Mouse (Mus musculus) forebrain, postnatal 0 days (tissue): Measurements from ENCODE around the gene Gbx2. TPM values are rescaled to one million over a fixed set of nuclear protein-coding genes. Genes with fewer than 3 reads are reported as not detected.
A peak's percentile ranks its signal among the peaks of the same experiment; 100 is the strongest.

ENCODE experiments used
- ATAC-seq: fragments of 200-750 bp; cut with Nextera tagmentation; 2 replicates; pipeline ENCODE4 v1.8.0; 2017; ENCODE audit warnings: mild to moderate bottlenecking, moderate library complexity
- DNase-seq: peaks from one replicate; pipeline ENCODE4 v3.0.0-alpha.2; 2015
- H3K27ac ChIP-seq: fragments of 300-500 bp; sonication (generic); 2 replicates; pipeline ENCODE4 v1.5.1; 2014; ENCODE audit warnings: low read depth, mild to moderate bottlenecking, antibody characterized with exemption, low read length, moderate library complexity, mixed read lengths
- H3K27me3 ChIP-seq: fragments of 300-500 bp; sonication (generic); 2 replicates; pipeline ENCODE4 v1.6.1; 2014; ENCODE audit warnings: mild to moderate bottlenecking, low read length, mixed read lengths; ENCODE audit not compliant: insufficient read depth
- H3K36me3 ChIP-seq: fragments of 300-500 bp; sonication (generic); 2 replicates; pipeline ENCODE4 v1.6.1; 2014; ENCODE audit warnings: mild to moderate bottlenecking, moderate library complexity; ENCODE audit not compliant: insufficient read depth
- H3K4me1 ChIP-seq: fragments of 300-500 bp; sonication (generic); 2 replicates; pipeline ENCODE4 v1.6.1; 2014; ENCODE audit warnings: antibody characterized with exemption; ENCODE audit not compliant: insufficient read depth
- H3K4me2 ChIP-seq: fragments of 300-500 bp; sonication (generic); 2 replicates; pipeline ENCODE4 v1.6.1; 2014; ENCODE audit warnings: low read depth, mild to moderate bottlenecking, moderate library complexity
- H3K4me3 ChIP-seq: fragments of 300-500 bp; sonication (generic); 2 replicates; pipeline ENCODE4 v1.5.1; 2014; ENCODE audit warnings: low read depth, low read length, mixed read lengths
- H3K9ac ChIP-seq: fragments of 300-500 bp; sonication (generic); 2 replicates; pipeline ENCODE4 v1.6.1; 2014; ENCODE audit warnings: mild to moderate bottlenecking
- H3K9me3 ChIP-seq: fragments of 300-500 bp; sonication (generic); 2 replicates; pipeline ENCODE4 v1.6.1; 2016; ENCODE audit warnings: low read length
- CTCF ChIP-seq: sonication (generic); IDR thresholded peaks from 2 replicates; pipeline ENCODE4 v1.5.1; 2016; ENCODE audit warnings: antibody characterized with exemption, control low read depth, low read depth
- WGBS: fragments of 180-500 bp; shearing (Covaris S2); extraction: QIAGEN DNeasy Blood & Tissue Kit; methylation state at CpG from one replicate; pipeline ENCODE4 v1.1.7; 2014; 5-methylcytosine and 5-hydroxymethylcytosine counted together
- polyA plus RNA-seq: library from polyadenylated mRNA; unstranded; fragments of >200 nt; fragmentation: Nextera tagmentation; extraction: Ambion mirVana; gene quantifications from 2 replicates; pipeline ENCODE4 v1.2.1, GENCODE M21; 2015
- total RNA-seq: library from RNA; depleted of rRNA; stranded (reverse); fragments of >200 nt; gene quantifications from 2 replicates; pipeline ENCODE4 v1.2.3, GENCODE M21; 2014; rRNA removed

The Gbx2 gene
- total and polyA plus RNA-seq, 2 experiments from 2014 or later = 14.4 to 21.2 TPM

GRCm38 (mm10) chr1:89892281-89892680 lies 38.7 kb downstream of the Gbx2 start:
- Histone ChIP-seq H3K4me2 (no peak overlapping the region), H3K27ac (no peak overlapping the region), H3K9ac (no peak overlapping the region), H3K36me3 (peaks cover 28% of the 10 kb centered on the region), H3K4me1 (no peaks in the 10 kb centered on the region), H3K27me3 (no peaks in the 10 kb centered on the region), H3K4me3 (no peak overlapping the region), H3K9me3 (no peaks in the 10 kb centered on the region)
- no peak for TF ChIP-seq CTCF
- WGBS = 41% methylated on average over 7 of the region's 7 CpGs
- ATAC-seq (peak; percentile 30; the same call in 1 of the 2 replicates), DNase-seq (no peak)

- DNase-seq = no peak
- H3K27me3 ChIP-seq = no peaks in the 10 kb centered on the region
- no peaks in the 10 kb centered on the region for H3K9me3 ChIP-seq
- H3K4me2 ChIP-seq = no peak overlapping the region
- no peak for ATAC-seq
- H3K36me3 ChIP-seq = peaks cover 28% of the 10 kb centered on the region
- no peak overlapping the region for H3K9ac ChIP-seq
- TF ChIP-seq CTCF = no peak
- 86% methylated on average over 6 of the region's 6 CpGs for WGBS
- no peaks in the 10 kb centered on the region for H3K4me1 ChIP-seq
- H3K27ac ChIP-seq = no peak overlapping the region
- H3K4me3 ChIP-seq = no peak overlapping the region
Observed at GRCm38 (mm10) chr1:89891400-89891799, 39.6 kb downstream of the Gbx2 start.

GRCm38 (mm10) chr1:89885696-89886095 lies 45.3 kb downstream of the Gbx2 start:
- Histone ChIP-seq H3K4me3 (no peak overlapping the region), H3K4me2 (no peak overlapping the region), H3K9ac (no peak overlapping the region), H3K27me3 (no peaks in the 10 kb centered on the region), H3K36me3 (peaks cover 25% of the 10 kb centered on the region), H3K4me1 (no peaks in the 10 kb centered on the region), H3K27ac (no peak overlapping the region), H3K9me3 (no peaks in the 10 kb centered on the region)
- no peak for TF ChIP-seq CTCF
- no peak for ATAC-seq
- 33% methylated on average over 4 of the region's 4 CpGs for whole genome bisulfite sequencing
- no peak for DNase-seq

- ATAC-seq (no peak), DNase-seq (no peak)
- Histone ChIP-seq H3K9ac (no peak overlapping the region), H3K27ac (no peak overlapping the region), H3K36me3 (peaks cover 17% of the 10 kb centered on the region), H3K4me1 (no peaks in the 10 kb centered on the region), H3K4me3 (no peak overlapping the region), H3K4me2 (no peak overlapping the region), H3K9me3 (no peaks in the 10 kb centered on the region), H3K27me3 (no peaks in the 10 kb centered on the region)
- WGBS = 95% methylated on average over 8 of the region's 8 CpGs
- no peak for TF ChIP-seq CTCF
Observed at GRCm38 (mm10) chr1:89884335-89884734, 46.6 kb downstream of the Gbx2 start.

- Histone ChIP-seq H3K4me1 (peaks cover 9% of the 10 kb centered on the region; the same call in 1 of the 2 replicates), H3K27ac (no peak overlapping the region), H3K36me3 (peaks cover 4% of the 10 kb centered on the region; the same call in 1 of the 2 replicates), H3K9me3 (no peaks in the 10 kb centered on the region), H3K4me3 (no peak overlapping the region), H3K4me2 (no peak overlapping the region), H3K9ac (no peak overlapping the region), H3K27me3 (no peaks in the 10 kb centered on the region)
- ATAC-seq = no peak
- TF ChIP-seq CTCF = no peak
- 72% methylated on average over 10 of the region's 10 CpGs for WGBS
- DNase-seq = no peak
Observed at GRCm38 (mm10) chr1:89880834-89881233, 50.1 kb downstream of the Gbx2 start.

DNA sequence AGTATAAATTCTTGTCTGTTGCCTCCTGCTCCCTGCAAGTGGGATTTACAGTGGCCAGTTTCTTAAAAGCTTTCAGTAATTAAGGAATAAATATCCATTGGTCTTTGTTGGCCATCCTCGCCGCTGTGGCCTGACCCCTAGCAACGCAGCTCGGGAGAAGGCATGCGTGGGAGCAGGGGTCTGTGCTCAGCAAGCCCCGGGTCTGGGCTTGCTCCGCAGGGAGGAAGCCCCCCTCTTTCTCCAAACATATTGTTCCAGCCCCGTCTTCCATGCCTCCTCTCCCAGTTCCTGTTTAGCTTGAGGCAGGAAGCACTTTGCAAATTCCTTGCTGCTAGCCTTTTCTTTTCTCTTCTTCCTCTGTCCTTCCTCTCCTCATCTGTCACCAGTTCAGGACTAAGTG lies 50.8 kb downstream of the Gbx2 start:
- ATAC-seq (no peak), DNase-seq (no peak)
- Histone ChIP-seq H3K27ac (no peak overlapping the region), H3K9ac (no peak overlapping the region), H3K4me3 (no peak overlapping the region), H3K36me3 (peaks cover 4% of the 10 kb centered on the region; the same call in 1 of the 2 replicates), H3K27me3 (no peaks in the 10 kb centered on the region), H3K4me2 (no peak overlapping the region), H3K4me1 (peaks cover 9% of the 10 kb centered on the region; the same call in 1 of the 2 replicates), H3K9me3 (no peaks in the 10 kb centered on the region)
- no peak for TF ChIP-seq CTCF
- 33% methylated on average over 8 of the region's 8 CpGs for WGBS

DNA sequence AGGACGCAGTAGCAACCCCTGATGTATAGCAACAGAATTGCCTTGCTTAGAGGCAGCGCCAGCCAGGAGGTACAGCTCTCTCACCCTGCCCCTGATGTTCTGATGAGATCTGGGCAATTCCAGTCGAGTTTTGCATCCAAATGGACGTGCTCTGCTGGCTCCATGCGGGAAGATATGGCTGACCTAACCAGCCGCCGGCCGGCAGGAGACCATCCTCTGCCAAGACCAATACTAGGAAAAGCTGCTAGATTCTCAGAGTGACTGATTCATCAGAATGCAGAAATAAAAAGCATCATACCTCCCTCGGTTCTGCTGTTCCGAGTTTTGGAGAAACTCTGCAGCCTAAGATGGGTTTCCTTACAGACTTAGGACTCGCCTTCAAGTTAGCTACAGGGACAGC lies 52.5 kb downstream of the Gbx2 start:
- ATAC-seq = no peak

More for the DNA sequence above, 52.5 kb downstream of the Gbx2 start:
- Histone ChIP-seq H3K36me3 (0 out of 2 replicates have a peak, but pooled peaks cover 4% of the 10 kb centered on the region), H3K4me2 (no peak overlapping the region), H3K27ac (no peak overlapping the region), H3K9ac (no peak overlapping the region), H3K27me3 (no peaks in the 10 kb centered on the region), H3K9me3 (no peaks in the 10 kb centered on the region), H3K4me3 (no peak overlapping the region), H3K4me1 (peaks cover 9% of the 10 kb centered on the region; the same call in 1 of the 2 replicates)
- WGBS = 85% methylated on average over 11 of the region's 11 CpGs
- TF ChIP-seq CTCF = no peak
- DNase-seq = no peak

Other genes starting within 250 kb of the Gbx2 start
- 0.54 and 1.4 TPM in 2 replicates for gene Asb18, start 83.5 kb upstream of the Gbx2 start, total RNA-seq
- gene Asb18, start 83.5 kb upstream of the Gbx2 start, polyA plus RNA-seq = 0.13 and 0.33 TPM in 2 replicates
- 0.52 and 0.92 TPM in 2 replicates for gene Iqca, start 222.2 kb upstream of the Gbx2 start, total RNA-seq
- gene Iqca, start 222.2 kb upstream of the Gbx2 start, polyA plus RNA-seq = 0.60 and 1.5 TPM in 2 replicates